Mouse (Mus musculus) gastrocnemius, postnatal 36 days (tissue): ENCODE data around the gene Ldlrap1. TPM values are rescaled to one million over a fixed set of nuclear protein-coding genes. Genes with fewer than 3 reads are reported as not detected.

Experiments used
- DNase-seq, 2 experiments: peaks; one replicate each; pipeline ENCODE4 v3.0.0; 2022
- intact Hi-C: fragments of 180-260 bp; cut with DNase I; formaldehyde crosslinking; loops from one replicate; pipeline ENCODE4 v1.15.1; 2025
- total RNA-seq, 2 experiments: library from RNA; stranded (reverse); gene quantifications; 2 replicates each; pipeline ENCODE4 v1.2.3; 2021

The Ldlrap1 gene
- total RNA-seq, 2 experiments from 2014 or later = 4.0 to 6.1 TPM

GRCm38 (mm10) chr4:134779136-134779934 lies 11.5 kb upstream of the Ldlrap1 start:
- no peak for DNase-seq
- intact Hi-C loops = no loop called here

DNA sequence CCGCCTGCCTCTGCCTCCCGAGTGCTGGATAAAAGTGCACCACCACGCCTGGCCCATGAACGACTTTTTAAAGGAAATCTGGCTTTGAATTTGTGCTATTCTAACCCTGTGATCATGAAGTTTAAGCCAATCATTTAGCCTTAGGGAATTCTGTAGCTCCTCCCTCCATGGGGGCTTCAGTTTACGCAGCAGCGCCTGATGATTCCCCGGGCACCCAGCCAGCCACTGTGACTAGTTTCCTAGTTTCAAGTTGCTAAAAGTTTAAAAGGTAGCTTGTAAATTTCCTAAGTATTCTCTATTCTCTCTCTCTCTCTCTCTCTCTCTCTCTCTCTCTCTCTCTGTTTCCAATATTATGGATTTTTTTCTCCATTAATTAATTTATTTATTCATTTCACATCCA lies 8.4 kb upstream of the Ldlrap1 start:
- DNase-seq = no peak
- intact Hi-C loops = no loop called here

GRCm38 (mm10) chr4:134775234-134775944 lies 7.6 kb upstream of the Ldlrap1 start:
- intact Hi-C loops = no loop called here
- no peak for DNase-seq

DNA sequence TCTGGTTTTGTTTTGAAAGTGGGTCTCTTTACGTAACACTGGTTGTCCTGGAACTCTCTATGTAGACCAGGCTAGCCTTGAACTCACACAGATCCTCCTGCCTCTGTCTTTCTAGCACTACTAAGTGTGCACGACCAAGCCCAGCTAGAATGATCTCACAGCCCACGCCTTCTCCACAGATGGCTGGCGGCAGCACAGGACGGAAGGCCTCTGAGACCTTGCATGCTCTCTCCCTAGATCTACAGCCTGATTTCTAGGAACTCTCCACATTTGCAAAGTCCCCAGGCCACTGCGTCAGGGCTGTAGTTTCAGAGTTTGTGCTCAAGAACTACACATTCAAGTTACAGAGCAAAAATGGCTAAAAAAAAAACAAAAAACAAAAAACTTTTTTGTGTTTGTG lies 6.3 kb upstream of the Ldlrap1 start:
- DNase-seq = no peak
- intact Hi-C loops = no loop called here

DNA sequence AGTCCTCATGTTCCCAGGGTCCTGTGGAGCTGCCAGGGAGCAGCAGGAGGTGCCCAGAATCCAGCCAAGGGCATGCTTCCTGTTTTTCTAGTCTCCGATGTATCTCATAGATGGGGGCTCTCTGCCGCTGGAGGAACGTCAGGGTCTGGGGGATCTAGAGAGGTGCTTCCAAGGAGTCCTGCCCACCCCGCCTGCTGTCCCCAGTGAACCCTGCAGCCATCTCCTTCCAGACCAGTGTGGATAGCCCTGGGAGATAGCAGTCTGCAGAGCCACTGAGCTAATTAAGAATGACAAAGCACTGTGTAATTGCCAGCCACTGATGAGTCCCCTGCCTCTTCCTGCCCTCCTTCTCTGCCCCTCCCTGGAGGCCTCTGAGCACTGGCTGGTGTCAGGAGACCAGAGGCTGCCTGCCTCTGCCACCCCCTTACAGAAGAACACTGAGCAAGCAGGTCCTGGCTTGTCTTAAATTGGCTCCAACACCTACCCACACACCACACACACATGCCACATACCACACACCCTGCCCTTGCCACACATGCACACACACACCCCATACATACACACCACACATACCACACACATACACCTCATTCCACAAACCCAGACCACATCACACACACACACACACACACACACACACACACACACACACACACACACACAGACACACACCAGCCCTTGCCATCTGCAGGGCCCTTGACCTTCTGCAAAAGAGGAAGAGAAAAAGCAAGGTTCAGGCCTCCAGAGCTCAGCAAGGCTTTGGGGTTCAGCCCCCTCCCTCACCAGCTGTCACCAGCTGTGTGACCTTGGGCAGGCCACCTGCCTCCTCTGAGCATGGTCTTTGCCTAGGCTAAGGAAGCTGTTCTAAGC lies 5.2 kb upstream of the Ldlrap1 start:
- intact Hi-C loops = no loop called here

GRCm38 (mm10) chr4:134769891-134770290 lies 2.1 kb upstream of the Ldlrap1 start:
- intact Hi-C loops = no loop called here
- DNase-seq = no peak

More for the DNA sequence above, 5.2 kb upstream of the Ldlrap1 start:
- DNase-seq = no peak

DNA sequence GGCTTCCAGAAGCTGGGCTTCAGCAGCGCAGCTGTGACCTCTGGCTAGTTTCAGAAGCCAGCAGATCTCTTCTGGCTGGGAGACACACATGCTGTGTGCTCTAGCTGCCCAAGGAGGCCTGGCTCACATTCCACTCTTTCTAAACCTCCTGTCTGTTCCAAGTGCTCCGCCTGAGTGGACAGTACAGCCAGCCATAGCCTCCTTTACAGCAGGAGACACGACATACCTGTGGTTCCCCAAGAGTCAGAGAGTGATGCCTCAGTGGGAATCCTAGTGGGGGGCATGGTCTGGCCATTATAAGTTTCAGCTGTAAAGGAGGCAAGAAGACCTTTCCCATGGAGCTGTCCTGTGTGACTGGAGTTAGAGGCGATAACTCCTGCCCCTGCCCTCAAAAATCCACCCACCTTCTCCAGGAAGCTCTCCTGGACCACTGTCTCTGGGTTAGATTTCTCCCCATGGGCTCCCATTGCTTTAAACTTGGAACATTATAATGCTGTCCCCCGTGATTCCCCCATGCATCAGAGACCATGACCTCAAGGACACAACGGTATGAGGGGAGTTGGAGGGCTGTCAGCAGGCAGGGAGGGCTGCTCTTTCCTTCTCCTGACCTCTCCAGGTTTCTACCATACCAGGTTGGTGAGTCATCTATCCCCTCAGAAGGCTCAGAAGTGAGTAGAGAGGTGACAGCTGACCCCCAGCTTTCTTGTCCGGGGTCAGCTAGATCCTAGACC lies 1.4 kb upstream of the Ldlrap1 start:
- peak in 1 of 2 experiments; percentile 42 for DNase-seq
- intact Hi-C loops = no loop called here

DNA sequence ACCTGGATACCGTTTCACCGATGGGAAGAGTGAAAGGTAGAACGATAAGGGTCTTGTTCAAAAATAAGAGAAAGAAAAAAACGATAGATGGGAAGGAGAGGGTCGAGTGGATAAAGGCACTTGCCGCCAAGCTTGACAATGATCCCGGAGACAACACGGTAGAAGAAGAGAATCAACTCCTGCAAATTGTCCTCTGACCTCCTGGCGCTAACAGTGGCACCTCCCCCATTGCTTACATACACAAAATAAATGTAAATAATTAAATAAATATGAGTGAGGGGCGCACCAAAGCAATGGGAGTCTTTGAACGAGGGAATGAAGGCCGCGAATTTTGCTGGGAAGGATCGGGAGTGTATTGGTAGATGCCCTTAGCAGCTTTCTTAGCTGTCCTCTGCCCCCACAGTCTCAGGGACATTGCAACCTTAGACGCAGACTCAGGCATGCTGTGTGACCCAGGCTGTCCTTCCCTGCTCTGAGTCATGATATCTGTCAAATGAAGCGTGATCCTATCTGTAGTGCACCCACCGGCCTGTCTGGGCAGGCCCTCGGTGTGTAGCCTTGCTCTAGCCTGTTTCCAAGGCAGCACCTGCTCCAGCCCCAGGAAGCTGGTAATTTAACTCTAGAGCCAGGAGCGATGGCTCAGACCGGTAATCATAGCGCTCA lies 533 bp upstream of the Ldlrap1 start:
- intact Hi-C loops = no loop called here
- DNase-seq = no peak

- DNase-seq = no peak
- intact Hi-C loops = no loop called here
Observed at GRCm38 (mm10) chr4:134766904-134767425, 859 bp downstream of the Ldlrap1 start.

- intact Hi-C loops = no loop called here
- no peak for DNase-seq
Observed at GRCm38 (mm10) chr4:134766277-134766676, 1.5 kb downstream of the Ldlrap1 start.

DNA sequence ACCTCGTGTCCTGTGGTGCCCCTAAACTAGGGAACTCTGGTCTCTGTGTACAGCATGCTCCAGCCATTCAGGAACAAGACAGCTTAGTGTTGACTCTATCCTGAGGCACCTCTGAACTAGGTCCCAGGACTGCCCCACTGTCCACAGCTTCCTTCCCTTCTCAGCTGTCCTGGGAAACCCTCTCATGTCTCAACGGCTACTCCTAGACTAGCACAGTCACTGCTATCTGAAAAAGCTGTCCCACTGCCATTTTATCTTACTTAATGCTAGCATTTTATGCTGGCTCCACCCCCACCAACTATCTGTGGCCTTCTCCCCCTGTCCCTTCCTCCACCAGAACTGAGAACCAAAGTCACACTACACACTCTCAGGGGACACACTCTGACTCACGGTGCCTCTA lies 3.5 kb downstream of the Ldlrap1 start:
- DNase-seq = no peak
- intact Hi-C loops = no loop called here

GRCm38 (mm10) chr4:134762360-134762759 lies 5.5 kb downstream of the Ldlrap1 start:
- intact Hi-C loops = no loop called here
- DNase-seq = no peak

DNA sequence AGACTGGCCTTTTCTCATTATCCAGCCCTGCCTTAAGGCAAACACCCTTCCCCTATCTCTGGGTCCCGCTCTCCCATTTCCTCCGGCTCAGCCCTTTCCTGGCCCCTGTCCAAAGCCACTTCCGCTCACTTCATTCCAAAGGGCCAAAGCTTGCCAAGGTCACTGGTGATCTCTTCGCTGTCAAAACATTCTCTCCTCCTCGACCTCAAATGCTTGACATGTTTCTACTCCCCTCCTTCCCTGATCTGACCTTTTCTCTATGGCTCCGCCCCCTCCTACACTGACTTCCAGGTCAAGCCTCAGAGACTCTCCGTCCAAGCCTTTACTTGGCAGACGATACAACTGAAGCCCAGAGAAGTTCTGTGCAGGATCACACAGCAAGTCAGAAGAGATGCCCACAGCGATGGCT lies 7.0 kb downstream of the Ldlrap1 start:
- DNase-seq = peak; percentile 56 to 77
- intact Hi-C loops = no loop called here

DNA sequence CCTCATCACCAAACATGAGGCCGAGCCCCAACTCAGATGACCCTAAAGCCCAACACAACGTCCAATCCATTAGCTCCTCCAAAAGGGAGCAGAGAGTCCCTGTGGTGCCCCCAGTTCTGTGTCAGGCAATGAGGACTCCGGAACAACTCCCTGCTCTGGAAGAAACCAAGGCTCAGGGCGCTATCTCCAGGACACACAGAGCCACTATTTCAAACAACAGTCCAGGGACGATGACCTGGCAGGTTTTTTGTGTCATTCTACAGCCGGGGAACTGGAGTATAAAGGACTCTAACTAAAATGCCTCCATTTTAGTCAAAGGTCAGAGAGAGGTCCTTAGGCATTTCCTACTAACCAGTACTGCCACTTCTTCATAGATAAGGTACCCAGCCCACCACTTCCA lies 7.5 kb downstream of the Ldlrap1 start:
- intact Hi-C loops = no loop called here
- DNase-seq = no peak

- intact Hi-C loops = no loop called here
- DNase-seq = no peak
Observed at GRCm38 (mm10) chr4:134759564-134759963, 8.3 kb downstream of the Ldlrap1 start.

DNA sequence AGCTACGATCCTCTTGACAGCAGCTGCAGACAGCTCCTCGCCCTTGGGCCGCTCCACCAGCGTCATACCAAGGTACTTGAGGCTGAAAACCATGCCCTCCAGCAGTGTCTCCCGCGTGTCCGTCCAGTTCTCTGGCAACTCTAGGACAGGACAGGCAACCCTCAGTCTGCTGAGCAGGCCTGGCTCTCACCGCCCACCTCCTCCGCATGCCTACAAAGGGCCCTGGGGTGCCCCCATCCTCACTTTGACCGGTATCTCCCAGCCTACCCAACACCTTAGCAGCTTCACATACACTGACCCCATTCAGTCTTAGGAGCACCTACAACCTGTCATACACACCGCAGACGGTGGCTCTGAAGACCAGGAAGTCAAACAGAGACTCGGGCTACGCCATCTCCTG lies 8.9 kb downstream of the Ldlrap1 start:
- intact Hi-C loops = no loop called here

DNA sequence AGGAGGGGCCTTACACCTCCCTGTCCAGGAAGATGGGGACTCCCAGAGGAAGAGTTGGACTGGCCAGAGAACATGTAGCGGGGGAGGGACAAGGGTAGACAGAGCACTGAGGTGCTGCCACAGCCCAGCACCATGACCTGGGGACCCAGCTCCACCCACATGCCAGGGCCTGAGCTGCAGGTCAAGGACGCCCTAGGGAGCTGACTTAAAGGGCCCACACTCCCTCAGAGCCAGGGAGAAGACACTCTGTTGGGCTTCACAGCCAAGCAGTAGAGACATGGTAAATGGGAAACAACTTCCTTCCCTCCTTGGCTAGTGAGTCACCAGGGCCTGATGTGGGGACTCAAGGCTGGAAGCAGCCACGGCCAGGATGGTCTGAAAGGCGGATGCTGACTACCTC lies 9.5 kb downstream of the Ldlrap1 start:
- intact Hi-C loops = no loop called here
- no peak for DNase-seq

More for the DNA sequence above, 8.9 kb downstream of the Ldlrap1 start:
- DNase-seq = no peak

DNA sequence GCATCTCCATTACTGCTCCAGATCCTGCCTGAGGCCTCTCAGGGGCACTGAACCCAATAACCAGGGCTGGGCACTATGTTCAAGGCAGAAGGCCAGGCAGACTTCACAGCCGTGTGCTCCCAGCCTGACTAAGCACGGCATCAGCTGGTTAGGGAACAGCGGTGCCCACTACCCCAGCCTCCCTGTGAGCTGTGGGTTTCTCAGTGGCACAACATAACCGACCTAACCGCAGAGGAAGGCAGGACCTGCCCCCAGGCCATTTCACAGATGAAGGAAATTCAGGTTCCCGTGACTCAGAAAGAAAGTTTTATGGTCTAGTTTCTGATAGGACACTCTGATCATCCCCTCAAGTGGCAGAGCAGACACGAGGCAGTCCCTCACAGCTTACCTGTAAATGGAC lies 10.9 kb downstream of the Ldlrap1 start:
- DNase-seq = no peak
- intact Hi-C loops = no loop called here

GRCm38 (mm10) chr4:134754941-134755340 lies 12.9 kb downstream of the Ldlrap1 start:
- intact Hi-C loops = no loop called here
- DNase-seq = no peak

GRCm38 (mm10) chr4:134754371-134754770 lies 13.5 kb downstream of the Ldlrap1 start:
- intact Hi-C loops = no loop called here
- no peak for DNase-seq
